Mouse (Mus musculus) liver, adult 2 months (tissue): Measurements from ENCODE around the gene Pfkl.

Experiments
- CTCF ChIP-seq: fragments of 200-500 bp; IDR thresholded peaks from 2 replicates; pipeline ENCODE4 v1.5.1; 2011; ENCODE audit warnings: low read depth, low read length, control low read depth
- POLR2A ChIP-seq: fragments of 200-500 bp; IDR thresholded peaks from 2 replicates; pipeline ENCODE4 v1.6.1; 2011; ENCODE audit warnings: low read length, control low read depth; ENCODE audit not compliant: insufficient read depth; ENCODE audit errors: extremely low read depth

DNA sequence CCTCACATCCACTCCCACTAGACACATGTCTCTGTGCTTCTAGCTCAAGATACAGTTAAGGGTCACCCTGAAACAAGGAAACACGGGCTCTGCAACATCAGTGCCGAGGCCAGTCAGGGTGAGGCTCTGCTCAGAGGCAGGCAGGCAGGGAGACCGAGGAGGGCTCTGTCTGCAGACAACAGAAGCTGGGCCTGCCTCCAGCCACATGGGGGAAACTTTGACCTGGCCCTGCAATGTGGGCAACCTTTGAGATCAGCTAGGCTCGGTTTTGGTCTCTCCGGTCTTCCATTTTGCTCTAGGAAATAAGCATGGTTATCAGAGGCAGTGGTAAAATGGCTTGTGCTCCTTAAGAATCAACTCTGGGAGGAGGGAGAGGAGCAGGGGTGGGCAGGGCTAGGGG lies 6.5 kb upstream of the Pfkl start:
- TF ChIP-seq CTCF (no peak), POLR2A (no peak)
